Mouse (Mus musculus) liver, embryonic 13.5 days (tissue): ENCODE measurements around the gene Cdkal1. TPM values are rescaled to one million over a fixed set of nuclear protein-coding genes. Genes with fewer than 3 reads are reported as not detected.

Source experiments
- ATAC-seq: fragments of 200-750 bp; cut with Nextera tagmentation; 2 replicates; pipeline ENCODE4 v1.8.0; 2017; ENCODE audit warnings: low read depth, mild to moderate bottlenecking, moderate number of reproducible peaks, moderate library complexity
- DNase-seq: peaks from one replicate; pipeline ENCODE4 v3.0.0; 2022
- H3K27ac ChIP-seq: fragments of 300-500 bp; sonication (generic); 2 replicates; pipeline ENCODE4 v1.5.1; 2015; ENCODE audit warnings: moderate library complexity, mild to moderate bottlenecking, inconsistent platforms
- H3K27me3 ChIP-seq: fragments of 300-500 bp; sonication (generic); 2 replicates; pipeline ENCODE4 v1.6.1; 2015; ENCODE audit warnings: mild to moderate bottlenecking, inconsistent platforms
- H3K36me3 ChIP-seq: fragments of 300-500 bp; sonication (generic); 2 replicates; pipeline ENCODE4 v1.6.1; 2015; ENCODE audit warnings: mild to moderate bottlenecking, inconsistent platforms
- H3K4me1 ChIP-seq: fragments of 300-500 bp; sonication (generic); replicated peaks from 2 replicates; pipeline ENCODE4 v1.6.1; 2015; ENCODE audit warnings: inconsistent platforms
- H3K4me2 ChIP-seq: fragments of 300-500 bp; sonication (generic); 2 replicates; pipeline ENCODE4 v1.6.1; 2015; ENCODE audit warnings: inconsistent platforms, mild to moderate bottlenecking, moderate library complexity
- H3K4me3 ChIP-seq: fragments of 300-500 bp; sonication (generic); replicated peaks from 2 replicates; pipeline ENCODE4 v1.5.1; 2015; ENCODE audit warnings: mild to moderate bottlenecking, inconsistent platforms
- H3K9ac ChIP-seq: fragments of 300-500 bp; sonication (generic); 2 replicates; pipeline ENCODE4 v1.6.1; 2015; ENCODE audit warnings: mild to moderate bottlenecking, inconsistent platforms
- H3K9me3 ChIP-seq: fragments of 300-500 bp; sonication (generic); replicated peaks from 2 replicates; pipeline ENCODE4 v1.6.1; 2016; ENCODE audit warnings: inconsistent platforms
- WGBS: fragments of 180-500 bp; shearing (Covaris S2); methylation state at CpG from one replicate; pipeline ENCODE4 v1.1.7; 2015; ENCODE audit not compliant: insufficient replicate concordance; 5-methylcytosine and 5-hydroxymethylcytosine counted together
- polyA plus RNA-seq: library from polyadenylated mRNA; unstranded; fragments of >200 nt; fragmentation: Nextera tagmentation; extraction: Ambion mirVana; gene quantifications from 2 replicates; pipeline ENCODE4 v1.2.1, GENCODE M21; 2015

Cdkal1 gene
- polyA plus RNA-seq, 1 experiment from 2014 or later = 10.0 TPM

- WGBS = 79% methylated on average over 3 of the region's 3 CpGs
- Histone ChIP-seq H3K4me2 (no peak overlapping the region), H3K27me3 (no peaks in the 10 kb centered on the region), H3K27ac (no peak overlapping the region), H3K9ac (no peak overlapping the region), H3K4me1 (no peaks in the 10 kb centered on the region), H3K36me3 (no peaks in the 10 kb centered on the region), H3K4me3 (no peak overlapping the region), H3K9me3 (no peaks in the 10 kb centered on the region)
- DNase-seq = no peak
- no peak for ATAC-seq
These were observed 368.8 kb downstream of the Cdkal1 start for GRCm38 (mm10) chr13:29486709-29487108.

GRCm38 (mm10) chr13:29483950-29484349 lies 371.5 kb downstream of the Cdkal1 start:
- no peaks in the 10 kb centered on the region for H3K27me3 ChIP-seq
- no peak overlapping the region for H3K4me2 ChIP-seq
- WGBS = 54% methylated on average over 3 of the region's 3 CpGs
- DNase-seq = no peak
- no peaks in the 10 kb centered on the region for H3K9me3 ChIP-seq
- H3K27ac ChIP-seq = no peak overlapping the region
- no peak for ATAC-seq
- no peaks in the 10 kb centered on the region for H3K36me3 ChIP-seq
- no peak overlapping the region for H3K4me3 ChIP-seq
- H3K4me1 ChIP-seq = no peaks in the 10 kb centered on the region
- H3K9ac ChIP-seq = no peak overlapping the region

- Histone ChIP-seq H3K9ac (no peak overlapping the region), H3K36me3 (no peaks in the 10 kb centered on the region), H3K4me2 (no peak overlapping the region), H3K4me3 (no peak overlapping the region), H3K9me3 (no peaks in the 10 kb centered on the region), H3K27me3 (no peaks in the 10 kb centered on the region), H3K4me1 (no peaks in the 10 kb centered on the region), H3K27ac (no peak overlapping the region)
- ATAC-seq = no peak
- no peak for DNase-seq
- WGBS = 77% methylated on average over 9 of the region's 9 CpGs
These were observed 373.2 kb downstream of the Cdkal1 start for GRCm38 (mm10) chr13:29482147-29482863.

GRCm38 (mm10) chr13:29476421-29476820 lies 379.1 kb downstream of the Cdkal1 start:
- no peak for DNase-seq
- no peak overlapping the region for H3K9ac ChIP-seq
- no peak overlapping the region for H3K27ac ChIP-seq
- no peak overlapping the region for H3K4me2 ChIP-seq
- no peaks in the 10 kb centered on the region for H3K27me3 ChIP-seq
- H3K4me3 ChIP-seq = no peak overlapping the region
- H3K9me3 ChIP-seq = no peaks in the 10 kb centered on the region
- H3K4me1 ChIP-seq = no peaks in the 10 kb centered on the region
- no peak for ATAC-seq
- no peaks in the 10 kb centered on the region for H3K36me3 ChIP-seq
- WGBS = 58% methylated on average over 4 of the region's 4 CpGs

GRCm38 (mm10) chr13:29474301-29474700 lies 381.2 kb downstream of the Cdkal1 start:
- WGBS = 77% methylated on average over 9 of the region's 9 CpGs
- H3K27me3 ChIP-seq = no peaks in the 10 kb centered on the region
- H3K9ac ChIP-seq = no peak overlapping the region
- no peaks in the 10 kb centered on the region for H3K4me1 ChIP-seq
- ATAC-seq = no peak
- H3K27ac ChIP-seq = no peak overlapping the region
- no peak overlapping the region for H3K4me2 ChIP-seq
- H3K36me3 ChIP-seq = no peaks in the 10 kb centered on the region
- no peaks in the 10 kb centered on the region for H3K9me3 ChIP-seq
- DNase-seq = no peak
- no peak overlapping the region for H3K4me3 ChIP-seq

GRCm38 (mm10) chr13:29473779-29474178 lies 381.7 kb downstream of the Cdkal1 start:
- Histone ChIP-seq H3K4me2 (no peak overlapping the region), H3K9me3 (no peaks in the 10 kb centered on the region), H3K27ac (no peak overlapping the region), H3K9ac (no peak overlapping the region), H3K4me3 (no peak overlapping the region), H3K4me1 (no peaks in the 10 kb centered on the region), H3K36me3 (no peaks in the 10 kb centered on the region), H3K27me3 (no peaks in the 10 kb centered on the region)
- DNase-seq (no peak), ATAC-seq (no peak)
- WGBS = 65% methylated on average over 1 of the region's 1 CpGs

- Histone ChIP-seq H3K9me3 (no peaks in the 10 kb centered on the region), H3K4me1 (peaks cover 10% of the 10 kb centered on the region; the same call in 1 of the 2 replicates), H3K4me3 (no peak overlapping the region), H3K27ac (no peak overlapping the region), H3K36me3 (no peaks in the 10 kb centered on the region), H3K4me2 (no peak overlapping the region), H3K27me3 (no peaks in the 10 kb centered on the region), H3K9ac (no peak overlapping the region)
- WGBS = 51% methylated on average over 6 of the region's 6 CpGs
- no peak for DNase-seq
- no peak for ATAC-seq
These were observed 393.2 kb downstream of the Cdkal1 start for GRCm38 (mm10) chr13:29462271-29462670.

GRCm38 (mm10) chr13:29460741-29461140 lies 394.7 kb downstream of the Cdkal1 start:
- Histone ChIP-seq H3K4me1 (peaks cover 10% of the 10 kb centered on the region; the same call in 1 of the 2 replicates), H3K4me2 (no peak overlapping the region), H3K9me3 (no peaks in the 10 kb centered on the region), H3K4me3 (no peak overlapping the region), H3K9ac (no peak overlapping the region), H3K27me3 (no peaks in the 10 kb centered on the region), H3K27ac (no peak overlapping the region), H3K36me3 (no peaks in the 10 kb centered on the region)
- DNase-seq (no peak), ATAC-seq (no peak)
- WGBS = 58% methylated on average over 5 of the region's 5 CpGs

- Histone ChIP-seq H3K9ac (no peak overlapping the region), H3K27me3 (no peaks in the 10 kb centered on the region), H3K9me3 (no peaks in the 10 kb centered on the region), H3K4me1 (peaks cover 10% of the 10 kb centered on the region; the same call in 1 of the 2 replicates), H3K4me2 (no peak overlapping the region), H3K27ac (no peak overlapping the region), H3K36me3 (no peaks in the 10 kb centered on the region), H3K4me3 (no peak overlapping the region)
- no peak for DNase-seq
- WGBS = 3% methylated on average over 1 of the region's 1 CpGs
- ATAC-seq = peak; percentile 73
These were observed 397.1 kb downstream of the Cdkal1 start for GRCm38 (mm10) chr13:29458385-29458784.

- H3K4me2 ChIP-seq = no peak overlapping the region
- WGBS = 70% methylated on average over 2 of the region's 2 CpGs
These were observed 418.4 kb downstream of the Cdkal1 start for GRCm38 (mm10) chr13:29437067-29437466.

GRCm38 (mm10) chr13:29434726-29435125 lies 420.7 kb downstream of the Cdkal1 start:
- DNase-seq (no peak), ATAC-seq (no peak)
- Histone ChIP-seq H3K4me2 (no peak overlapping the region), H3K27me3 (no peaks in the 10 kb centered on the region), H3K4me3 (no peak overlapping the region), H3K9ac (no peak overlapping the region), H3K36me3 (no peaks in the 10 kb centered on the region), H3K27ac (no peak overlapping the region), H3K4me1 (no peaks in the 10 kb centered on the region), H3K9me3 (no peaks in the 10 kb centered on the region)
- WGBS = 64% methylated on average over 4 of the region's 4 CpGs

More at GRCm38 (mm10) chr13:29437067-29437466, 418.4 kb downstream of the Cdkal1 start:
- Histone ChIP-seq H3K9me3 (no peaks in the 10 kb centered on the region), H3K4me1 (no peaks in the 10 kb centered on the region), H3K36me3 (no peaks in the 10 kb centered on the region), H3K9ac (no peak overlapping the region), H3K27ac (no peak overlapping the region), H3K27me3 (no peaks in the 10 kb centered on the region), H3K4me3 (no peak overlapping the region)
- DNase-seq (no peak), ATAC-seq (no peak)

- Histone ChIP-seq H3K9ac (no peak overlapping the region), H3K4me2 (no peak overlapping the region), H3K9me3 (no peaks in the 10 kb centered on the region), H3K27ac (no peak overlapping the region), H3K4me1 (no peaks in the 10 kb centered on the region), H3K27me3 (no peaks in the 10 kb centered on the region), H3K4me3 (no peak overlapping the region), H3K36me3 (no peaks in the 10 kb centered on the region)
- 19% methylated on average over 4 of the region's 4 CpGs for WGBS
- ATAC-seq = no peak
- no peak for DNase-seq
These were observed 424.6 kb downstream of the Cdkal1 start for GRCm38 (mm10) chr13:29430919-29431318.
